Mouse (Mus musculus): ENCODE measurements at regions not wholly inside any gene's neighbourhood (a gene's known extent, or its start where the extent isn't known, plus 50 kb on each side); places are given as distances from the start of the nearest gene placed in this dataset.

DNA sequence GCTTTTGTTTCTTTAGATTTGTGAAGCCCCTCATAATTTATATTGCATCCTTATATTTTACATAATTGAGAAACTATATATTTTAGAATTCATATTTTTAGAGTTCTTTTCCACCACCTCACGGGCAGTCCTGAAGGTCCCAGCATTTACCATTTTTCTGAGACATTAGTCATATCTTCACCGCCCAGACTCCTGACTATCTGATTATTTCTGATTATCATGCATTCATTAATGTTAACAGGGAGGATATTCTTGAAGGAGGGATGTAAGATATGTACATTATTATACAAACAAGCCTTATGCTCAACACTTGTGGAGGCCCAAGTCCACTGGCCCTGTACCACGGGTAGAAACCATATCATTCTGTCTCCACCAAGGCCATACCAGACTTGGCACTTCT is 743.4 kb downstream of the Hace1 start:
- DNase-seq (ENCODE audit: low spot score in 2 of 2) = no peak

DNA sequence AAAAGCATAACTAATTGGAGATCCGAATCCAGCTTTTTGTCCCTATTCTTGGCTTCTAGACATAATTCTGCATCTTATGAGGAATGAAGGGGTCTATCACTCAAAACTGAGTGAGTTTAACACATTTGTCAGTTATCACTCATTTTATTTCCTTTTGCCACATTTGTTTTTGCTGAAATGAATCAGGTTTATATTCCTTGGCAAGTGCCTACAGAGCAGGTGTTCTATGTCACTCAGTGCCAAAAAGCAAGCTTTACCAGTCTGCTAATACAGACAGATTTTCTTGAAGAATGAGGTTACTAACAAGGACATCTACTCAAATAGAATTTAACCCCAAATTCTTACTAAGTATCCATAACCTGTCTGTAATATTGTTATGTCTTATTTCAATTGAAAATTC is 751.4 kb downstream of the Hace1 start:
- no peak for DNase-seq (ENCODE audit: low spot score in 2 of 2)

DNA sequence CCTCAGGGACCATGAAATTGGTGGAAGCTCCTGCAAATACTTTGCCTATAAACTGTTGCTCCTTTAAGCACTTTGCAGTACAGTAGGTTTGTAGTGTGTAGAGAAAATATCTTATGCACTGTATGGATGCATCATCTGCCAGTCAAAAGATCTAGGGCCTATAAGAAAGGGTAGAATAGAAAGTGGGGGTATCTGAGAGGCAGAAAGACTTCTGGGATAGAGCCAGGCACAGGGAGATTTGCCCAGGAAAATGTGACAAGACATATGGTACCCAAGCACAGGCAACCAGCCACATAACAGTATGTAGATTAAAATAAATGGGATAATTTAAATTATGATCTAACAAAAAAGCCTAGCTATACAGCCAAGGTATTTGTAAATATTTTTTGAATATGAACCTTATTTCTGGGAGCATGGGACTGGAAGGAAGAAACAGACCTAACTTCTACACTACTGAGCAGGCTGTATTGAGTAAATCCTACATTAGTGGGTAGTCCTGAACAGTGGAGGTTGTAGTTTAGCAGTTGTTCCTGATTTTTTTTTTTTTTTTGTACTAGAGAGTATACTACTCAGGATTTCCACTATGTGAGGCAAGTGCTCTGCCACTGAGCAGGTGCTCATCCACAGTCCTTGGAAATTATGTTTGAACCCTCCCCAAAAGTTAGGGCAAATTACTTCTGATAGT is 754.1 kb downstream of the Hace1 start:
- no peak for DNase-seq (ENCODE audit: low spot score in 2 of 2)

- no peak for DNase-seq (ENCODE audit: low spot score in 2 of 2)
Observed at GRCm38 (mm10) chr10:46333231-46333630, 755.6 kb downstream of the Hace1 start.

- DNase-seq (ENCODE audit: low spot score in 2 of 2) = no peak
Observed at GRCm38 (mm10) chr10:46345315-46345714, 767.7 kb downstream of the Hace1 start.

DNA sequence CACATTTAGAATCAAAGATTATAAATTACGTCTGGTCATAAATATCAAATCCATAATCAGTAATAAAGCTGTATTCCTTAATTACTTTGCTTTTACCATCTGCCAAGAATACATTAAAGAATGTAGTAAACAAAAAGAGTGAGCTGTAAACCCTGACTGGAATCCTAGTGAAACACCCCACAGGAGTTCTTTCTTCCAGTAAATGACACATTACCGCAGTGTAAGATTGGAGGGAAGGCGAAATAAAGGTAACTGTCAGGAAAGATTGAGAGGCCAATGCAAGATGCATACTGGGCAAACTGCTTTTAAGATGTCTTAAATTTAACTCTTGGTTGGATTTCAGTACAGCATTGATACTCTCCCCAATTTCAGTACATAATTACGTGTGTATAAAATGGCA is 772.0 kb downstream of the Hace1 start:
- no peak for DNase-seq (ENCODE audit: low spot score in 2 of 2)

DNA sequence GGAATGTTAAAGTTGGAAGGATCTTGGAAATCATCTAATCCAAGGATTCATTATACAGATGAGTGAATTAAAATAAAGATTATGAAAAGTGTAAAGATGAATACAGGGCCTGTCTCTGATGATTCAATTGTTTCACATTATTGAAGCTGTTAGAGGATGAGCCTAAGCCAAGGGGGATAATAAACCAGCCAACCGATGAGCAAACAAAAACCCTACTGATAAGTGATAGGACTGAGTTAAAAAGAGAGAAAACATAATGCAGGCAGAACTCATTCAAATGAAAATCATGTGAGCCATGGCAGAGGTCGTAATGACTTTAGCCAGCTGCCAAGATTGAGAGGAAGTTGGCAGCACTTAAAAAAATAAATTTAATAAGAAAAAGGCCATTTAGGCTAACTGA is 772.6 kb downstream of the Hace1 start:
- no peak for DNase-seq (ENCODE audit: low spot score in 2 of 2)

- DNase-seq (ENCODE audit: low spot score in 2 of 2) = no peak
Observed at GRCm38 (mm10) chr10:46356775-46357174, 779.1 kb downstream of the Hace1 start.

DNA sequence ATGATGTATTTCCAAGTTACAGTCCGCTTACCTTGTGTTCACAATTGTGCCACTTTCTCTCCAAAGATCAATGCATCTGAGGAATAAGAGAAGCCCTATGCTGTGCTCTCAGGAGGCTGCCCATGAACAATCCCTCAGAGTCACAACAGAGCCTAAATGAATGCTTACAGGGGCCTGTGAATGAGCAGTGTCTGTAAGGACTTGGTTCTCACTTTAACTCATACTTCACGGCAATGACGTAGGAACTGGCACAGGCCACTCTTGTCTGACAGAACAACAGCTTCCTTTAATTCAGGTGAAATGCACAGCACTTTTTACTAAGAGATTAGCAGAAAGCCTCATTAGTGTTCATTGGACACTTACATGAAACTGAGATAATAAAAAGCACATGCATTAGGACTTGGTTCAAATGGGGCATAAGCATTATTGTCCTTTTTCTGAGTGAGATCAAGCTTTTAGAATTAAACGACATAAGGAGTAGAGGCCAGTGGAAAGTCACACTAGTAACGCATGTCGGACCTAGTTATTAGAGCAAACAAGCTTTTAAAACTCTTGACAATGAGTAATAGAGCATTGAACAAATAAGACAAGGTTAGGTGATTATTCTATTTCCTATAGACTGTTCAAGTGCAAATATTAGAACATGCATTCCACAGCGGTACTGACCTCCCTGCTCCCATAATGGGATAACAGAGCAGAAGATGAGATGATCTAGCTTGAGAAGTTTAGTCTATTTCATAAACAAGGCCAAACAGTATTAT is 796.3 kb downstream of the Hace1 start:
- DNase-seq (ENCODE audit: low spot score in 2 of 2) = no peak

DNA sequence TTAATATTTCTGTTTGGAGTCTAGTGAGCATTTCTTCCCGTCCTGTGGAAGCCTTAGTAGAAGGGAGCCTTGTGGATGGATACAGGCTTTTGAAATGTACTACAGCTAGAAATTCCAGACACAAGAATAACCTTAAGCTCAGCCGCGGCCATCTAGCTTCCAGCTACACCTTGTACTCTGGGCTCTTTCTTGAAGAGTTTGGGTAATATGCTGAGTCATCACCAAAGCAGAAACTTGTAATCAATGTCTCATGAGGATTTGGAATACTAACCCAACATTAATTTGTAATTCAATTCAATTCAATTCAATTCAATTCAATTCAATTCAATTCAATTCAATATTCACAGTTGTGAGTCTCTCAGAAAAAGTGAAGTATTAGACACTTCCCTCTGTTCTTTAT is 797.0 kb downstream of the Hace1 start:
- DNase-seq (ENCODE audit: low spot score in 2 of 2) = no peak

DNA sequence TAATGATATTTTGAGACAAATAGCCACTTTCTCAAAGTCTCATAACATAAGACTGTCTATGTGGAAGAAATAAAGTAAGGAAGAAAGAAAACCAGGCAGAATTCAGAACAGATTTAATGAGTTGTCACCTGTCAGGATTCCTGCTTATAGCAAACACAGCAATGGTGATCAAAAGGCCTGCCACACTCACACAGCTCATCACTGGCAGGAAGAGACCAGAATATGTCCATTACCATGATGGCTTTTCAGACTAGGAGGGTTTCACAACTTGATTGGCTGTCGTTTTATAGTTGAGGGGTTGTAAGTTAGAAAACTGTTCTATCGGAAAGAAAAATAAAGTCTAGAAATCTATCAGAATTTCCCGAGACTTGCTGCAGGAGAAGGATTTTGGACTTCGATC is 819.5 kb downstream of the Hace1 start:
- no peak for DNase-seq (ENCODE audit: low spot score in 2 of 2)

GRCm38 (mm10) chr10:46403883-46404282 is 826.3 kb downstream of the Hace1 start:
- DNase-seq (ENCODE audit: low spot score in 2 of 2) = no peak
